Mouse (Mus musculus) cerebellum, adult 9-10 months (tissue): ENCODE results near the gene Clec4b2.
"Not testable (repeated sequence)": the region's sequence is repeated elsewhere in the genome, so short reads cannot be mapped to it uniquely, and the experiment has no call there.

Source experiments
- DNase-seq: peaks from one replicate; pipeline ENCODE4 v3.0.0; 2022

Clec4b2 gene

DNA sequence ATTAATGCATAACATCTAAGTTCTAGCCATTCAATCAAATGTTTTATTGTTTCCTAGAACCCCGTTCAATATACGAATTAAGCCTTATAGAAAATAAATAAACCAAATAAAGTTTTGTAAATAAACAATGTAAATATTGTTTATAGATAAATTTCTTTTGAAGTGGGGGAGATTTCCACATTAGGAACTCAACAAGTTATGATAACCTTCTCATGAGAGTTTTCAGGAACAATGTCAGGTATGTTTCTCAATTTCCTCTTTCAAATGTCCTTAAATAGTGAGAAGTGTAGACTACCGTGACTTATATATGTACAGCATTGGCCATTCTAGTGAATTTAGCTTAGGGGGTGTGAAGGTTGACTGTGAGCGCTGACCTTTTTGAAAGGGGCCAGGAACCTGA lies at the start of gene Clec4b2:
TSS of gene Clec4b2 (plus strand) at position 301 of the 400 bp plus-strand sequence.
- no peak for DNase-seq

GRCm38 (mm10) chr6:123123195-123123594 lies 49.5 kb upstream of the Clec4b2 start:
- DNase-seq: no peak

DNA sequence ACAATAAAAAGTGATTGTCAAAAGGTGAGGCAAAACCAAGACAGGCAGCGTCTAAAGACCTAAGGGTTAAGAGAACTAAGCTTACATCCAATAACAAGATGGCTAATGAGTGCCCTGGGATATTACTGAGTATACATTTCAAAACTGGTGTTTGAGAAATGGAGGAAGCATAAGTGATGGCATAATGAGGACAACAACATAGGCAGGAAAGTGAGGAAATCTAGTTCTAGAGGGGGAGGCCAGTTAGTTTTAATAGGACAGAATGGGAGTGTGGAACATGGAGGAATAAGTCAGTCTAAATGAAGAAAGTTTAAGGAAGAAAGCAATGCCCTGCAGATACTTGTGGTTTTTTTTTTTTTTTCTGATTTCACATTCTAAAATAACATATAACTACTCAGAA lies 45.5 kb upstream of the Clec4b2 start:
- DNase-seq: no peak

GRCm38 (mm10) chr6:123137766-123138526 lies 34.7 kb upstream of the Clec4b2 start:
- not testable (repeated sequence) for DNase-seq

GRCm38 (mm10) chr6:123170106-123170505 lies 2.6 kb upstream of the Clec4b2 start:
- DNase-seq: no peak

DNA sequence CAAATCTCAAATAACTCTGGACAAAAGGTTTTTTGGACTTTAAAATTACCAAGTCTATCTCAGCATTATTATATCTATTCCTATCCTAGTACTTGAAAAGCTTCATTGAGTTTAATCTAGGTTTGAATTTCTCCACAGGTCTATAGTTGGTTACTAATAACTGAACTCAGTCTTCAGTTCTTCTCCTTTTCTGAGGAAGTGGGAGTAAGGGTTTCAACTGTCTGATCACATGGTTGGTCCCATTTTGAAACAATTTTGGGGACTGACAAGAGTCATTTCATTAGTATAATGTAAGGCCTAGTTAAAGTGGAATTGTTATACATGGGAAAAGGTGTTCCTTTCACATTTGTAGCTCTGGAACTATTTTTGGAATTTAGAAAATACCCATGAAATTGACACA lies 1.7 kb upstream of the Clec4b2 start:
- DNase-seq: no peak

GRCm38 (mm10) chr6:123175549-123175948 lies 2.9 kb downstream of the Clec4b2 start:
- DNase-seq: no peak

GRCm38 (mm10) chr6:123184862-123185261 lies 12.2 kb downstream of the Clec4b2 start:
- DNase-seq: not testable (repeated sequence)

- DNase-seq: no peak
Observed at GRCm38 (mm10) chr6:123207187-123208076, 34.7 kb downstream of the Clec4b2 start.

DNA sequence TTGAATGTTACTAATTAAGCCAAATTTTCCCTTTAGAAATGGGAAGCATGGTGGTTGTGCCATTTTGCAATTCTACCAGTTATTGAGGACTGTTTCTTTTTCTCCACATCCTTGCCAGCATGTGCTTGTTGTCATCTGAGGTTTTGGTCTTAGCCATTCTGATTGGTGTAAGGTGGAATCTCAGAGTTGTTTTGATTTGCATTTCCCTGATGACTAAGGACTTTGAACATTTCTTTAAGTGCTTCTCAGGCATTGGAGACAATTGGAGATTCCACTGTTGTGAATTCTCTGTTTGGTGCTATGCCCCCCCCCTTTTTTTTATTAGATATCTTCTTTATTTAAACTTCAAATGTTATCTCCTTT lies 35.4 kb downstream of the Clec4b2 start:
- not testable (repeated sequence) for DNase-seq

GRCm38 (mm10) chr6:123211726-123212125 lies 39.0 kb downstream of the Clec4b2 start:
- DNase-seq: no peak

DNA sequence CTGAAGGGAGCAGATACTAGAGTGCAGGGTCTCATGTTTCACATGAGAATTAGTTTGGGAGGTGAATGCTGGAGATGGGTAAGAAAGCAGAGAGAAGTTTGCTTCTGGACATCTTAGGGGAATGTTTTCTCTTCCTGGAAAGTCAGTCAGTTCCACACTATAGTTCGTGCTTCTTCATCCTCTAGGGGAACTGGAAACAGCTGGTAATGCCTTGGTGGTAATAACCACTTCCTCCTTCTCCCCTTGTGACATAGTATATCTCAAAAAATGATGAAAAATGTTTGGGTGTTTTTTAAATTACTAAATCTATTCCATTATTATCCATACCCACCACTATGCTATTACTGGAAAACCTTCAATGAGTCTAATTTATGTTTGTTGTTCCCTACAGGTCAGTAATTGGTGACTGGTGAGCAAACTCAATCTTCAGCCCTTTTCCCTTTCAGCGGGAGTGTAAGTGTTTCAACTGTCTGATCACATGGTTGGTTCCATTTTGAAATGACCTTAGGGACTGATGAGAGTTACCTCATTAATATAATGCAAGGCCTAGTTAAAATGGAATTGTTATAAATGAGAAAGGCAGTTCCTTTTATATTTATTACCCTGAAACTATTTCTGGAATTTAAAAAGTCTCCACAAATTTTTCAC lies 55.0 kb downstream of the Clec4b2 start:
- no peak for DNase-seq

DNA sequence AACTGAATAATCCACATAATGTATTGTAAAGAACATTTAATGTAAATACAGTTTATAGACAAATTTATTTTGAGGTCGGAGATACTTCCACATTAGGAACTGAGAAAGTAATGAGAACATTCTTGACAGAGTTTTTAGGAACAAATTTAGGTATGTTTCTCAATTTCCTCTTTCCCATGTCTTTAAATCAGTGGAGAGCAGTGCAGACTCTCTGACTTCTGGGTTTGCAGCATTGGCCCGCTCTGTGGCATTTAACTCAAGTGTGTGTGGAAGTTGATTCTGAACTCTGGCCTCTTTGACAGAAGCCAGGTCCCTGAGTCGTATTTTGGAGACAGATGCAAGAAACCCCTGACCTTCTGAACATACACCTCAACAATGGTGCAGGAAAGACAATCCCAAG lies 57.0 kb downstream of the Clec4b2 start, which contains the start of gene Clec4n:
TSS of gene Clec4n (plus strand) at position 200 of the 400 bp plus-strand sequence.
- DNase-seq: no peak

GRCm38 (mm10) chr6:123231149-123231548 lies 58.5 kb downstream of the Clec4b2 start:
- DNase-seq: no peak

GRCm38 (mm10) chr6:123237582-123237981 lies 64.9 kb downstream of the Clec4b2 start:
- no peak for DNase-seq

DNA sequence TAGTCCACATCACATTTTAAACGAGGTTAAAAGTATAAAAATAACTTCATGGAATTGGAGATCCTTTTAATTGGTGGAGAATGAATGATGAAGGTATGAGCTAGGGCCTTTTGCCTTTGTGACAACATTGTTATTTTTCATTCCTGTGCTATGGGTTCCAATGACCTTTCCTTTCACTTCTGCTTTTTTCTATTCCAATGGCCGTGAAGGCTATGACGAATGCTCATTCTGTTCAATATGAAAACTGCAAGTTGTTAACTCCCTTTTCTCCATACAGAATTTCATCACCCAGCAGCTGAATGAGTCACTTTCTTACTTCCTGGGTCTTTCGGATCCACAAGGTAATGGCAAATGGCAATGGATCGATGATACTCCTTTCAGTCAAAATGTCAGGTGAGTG lies 71.5 kb downstream of the Clec4b2 start:
- DNase-seq: no peak

GRCm38 (mm10) chr6:123248862-123249261 lies 76.2 kb downstream of the Clec4b2 start:
- DNase-seq: not testable (repeated sequence)

DNA sequence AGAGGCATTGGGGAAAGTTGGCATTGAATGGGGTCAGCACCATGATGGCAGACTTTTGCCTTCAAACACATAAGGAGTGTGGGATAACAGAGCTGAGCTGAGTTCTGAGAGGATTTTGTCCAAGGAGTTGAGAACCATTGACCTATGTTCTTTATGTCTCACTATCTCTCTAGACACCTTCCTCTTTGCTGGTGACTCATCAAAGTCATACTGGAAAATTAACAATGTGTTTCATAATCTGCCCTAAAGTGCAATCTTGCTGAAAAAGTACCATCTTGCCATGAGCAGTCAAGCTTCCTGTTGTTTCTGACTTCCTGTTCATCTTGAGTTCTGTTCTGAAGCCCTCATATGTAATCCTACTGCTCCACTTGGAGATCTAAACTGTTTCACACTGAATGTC lies 80.0 kb downstream of the Clec4b2 start:
- no peak for DNase-seq
